Mouse (Mus musculus) hindbrain, embryonic 14.5 days (tissue): ENCODE measurements around the gene Rbfox1. TPM values are rescaled to one million over a fixed set of nuclear protein-coding genes. Genes with fewer than 3 reads are reported as not detected.

Source experiments
- ATAC-seq: fragments of 200-750 bp; cut with Nextera tagmentation; 2 replicates; pipeline ENCODE4 v1.8.0; 2017; ENCODE audit warnings: moderate number of reproducible peaks, mild to moderate bottlenecking, moderate TSS enrichment, moderate library complexity; ENCODE audit not compliant: low FRiP score
- DNase-seq: peaks from one replicate; pipeline ENCODE4 v3.0.0-alpha.2; 2015; ENCODE audit warnings: low spot score
- H3K27ac ChIP-seq: fragments of 300-500 bp; sonication (generic); 2 replicates; pipeline ENCODE4 v1.5.1; 2014; ENCODE audit warnings: mild to moderate bottlenecking, moderate library complexity
- H3K27me3 ChIP-seq: fragments of 300-500 bp; sonication (generic); 2 replicates; pipeline ENCODE4 v1.6.1; 2014; ENCODE audit warnings: mild to moderate bottlenecking, low read length, mixed read lengths; ENCODE audit not compliant: control insufficient read depth, insufficient read depth
- H3K36me3 ChIP-seq: fragments of 300-500 bp; sonication (generic); replicated peaks from 2 replicates; pipeline ENCODE4 v1.6.1; 2014; ENCODE audit not compliant: control insufficient read depth, insufficient read depth
- H3K4me1 ChIP-seq: fragments of 300-500 bp; sonication (generic); replicated peaks from 2 replicates; pipeline ENCODE4 v1.6.1; 2014; ENCODE audit warnings: antibody characterized with exemption, low read length, mixed read lengths; ENCODE audit not compliant: control insufficient read depth, insufficient read depth
- H3K4me2 ChIP-seq: fragments of 300-500 bp; sonication (generic); replicated peaks from 2 replicates; pipeline ENCODE4 v1.6.1; 2014; ENCODE audit warnings: mild to moderate bottlenecking, moderate library complexity
- H3K4me3 ChIP-seq: fragments of 300-500 bp; sonication (generic); replicated peaks from 2 replicates; pipeline ENCODE4 v1.5.1; 2014; ENCODE audit warnings: mild to moderate bottlenecking, low read length
- H3K9ac ChIP-seq: fragments of 300-500 bp; sonication (generic); 2 replicates; pipeline ENCODE4 v1.6.1; 2014
- H3K9me3 ChIP-seq: fragments of 300-500 bp; sonication (generic); 2 replicates; pipeline ENCODE4 v1.6.1; 2016; ENCODE audit warnings: low read length; ENCODE audit not compliant: control insufficient read depth
- WGBS: fragments of 180-500 bp; shearing (Covaris S2); extraction: QIAGEN DNeasy Blood & Tissue Kit; methylation state at CpG from one replicate; pipeline ENCODE4 v1.1.7; 2014; 5-methylcytosine and 5-hydroxymethylcytosine counted together
- polyA plus RNA-seq: library from polyadenylated mRNA; unstranded; fragments of >200 nt; fragmentation: Nextera tagmentation; extraction: Ambion mirVana; gene quantifications from 2 replicates; pipeline ENCODE4 v1.2.1, GENCODE M21; 2014

Rbfox1 gene
- polyA plus RNA-seq, 1 experiment from 2014 or later = 217 TPM

- ATAC-seq (no peak), DNase-seq (no peak)
- Histone ChIP-seq H3K4me3 (no peak overlapping the region), H3K9me3 (no peaks in the 10 kb centered on the region), H3K4me1 (no peaks in the 10 kb centered on the region), H3K27me3 (no peaks in the 10 kb centered on the region), H3K4me2 (no peak overlapping the region), H3K27ac (no peak overlapping the region), H3K9ac (no peak overlapping the region), H3K36me3 (no peaks in the 10 kb centered on the region)
- WGBS = 75% methylated on average over 7 of the region's 7 CpGs
Observed at GRCm38 (mm10) chr16:7094181-7094749, 1209.1 kb downstream of the Rbfox1 start.

GRCm38 (mm10) chr16:7097071-7097470 is 1211.9 kb downstream of the Rbfox1 start:
- H3K4me2 ChIP-seq = no peak overlapping the region
- no peak overlapping the region for H3K4me3 ChIP-seq
- 67% methylated on average over 2 of the region's 2 CpGs for WGBS
- no peaks in the 10 kb centered on the region for H3K9me3 ChIP-seq
- ATAC-seq = no peak
- H3K27ac ChIP-seq = no peak overlapping the region
- H3K36me3 ChIP-seq = no peaks in the 10 kb centered on the region
- no peak overlapping the region for H3K9ac ChIP-seq
- no peaks in the 10 kb centered on the region for H3K4me1 ChIP-seq
- DNase-seq = no peak
- H3K27me3 ChIP-seq = no peaks in the 10 kb centered on the region

- 92% methylated on average over 8 of the region's 8 CpGs for WGBS
- Histone ChIP-seq H3K27ac (no peak overlapping the region), H3K36me3 (no peaks in the 10 kb centered on the region), H3K4me3 (no peak overlapping the region), H3K9ac (no peak overlapping the region), H3K27me3 (no peaks in the 10 kb centered on the region), H3K4me1 (no peaks in the 10 kb centered on the region), H3K9me3 (no peaks in the 10 kb centered on the region), H3K4me2 (no peak overlapping the region)
- DNase-seq (no peak), ATAC-seq (no peak)
Observed at GRCm38 (mm10) chr16:7097951-7098710, 1213.0 kb downstream of the Rbfox1 start.

GRCm38 (mm10) chr16:7099506-7100300 is 1214.5 kb downstream of the Rbfox1 start:
- 80% methylated on average over 11 of the region's 11 CpGs for WGBS

DNA sequence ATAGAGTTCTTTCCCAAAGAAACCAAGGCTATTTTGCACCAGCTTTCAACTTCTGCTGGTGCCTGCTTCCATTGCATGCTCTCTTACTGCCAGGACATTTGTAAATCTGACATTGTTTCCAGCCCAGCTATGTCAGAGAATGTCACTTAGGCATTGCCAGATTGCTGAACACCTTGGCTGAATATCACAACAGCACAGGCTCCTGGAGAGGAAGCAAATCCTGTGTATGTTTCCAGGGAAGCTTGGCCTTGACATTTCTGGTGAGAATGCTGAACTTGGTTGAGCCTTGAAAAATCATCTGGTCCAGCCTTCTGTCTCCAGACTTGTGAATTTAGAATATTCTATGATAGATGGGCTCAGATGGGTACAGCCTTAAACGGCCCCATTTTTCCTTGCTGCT is 1217.3 kb downstream of the Rbfox1 start:
- no peak for DNase-seq
- Histone ChIP-seq H3K27ac (no peak overlapping the region), H3K36me3 (no peaks in the 10 kb centered on the region), H3K4me3 (no peak overlapping the region), H3K4me1 (0 out of 2 replicates have a peak, but pooled peaks cover 7% of the 10 kb centered on the region), H3K9ac (no peak overlapping the region), H3K27me3 (no peaks in the 10 kb centered on the region), H3K9me3 (no peaks in the 10 kb centered on the region), H3K4me2 (no peak overlapping the region)
- ATAC-seq = no peak
- WGBS = 94% methylated on average over 1 of the region's 1 CpGs

More at GRCm38 (mm10) chr16:7099506-7100300, 1214.5 kb downstream of the Rbfox1 start:
- Histone ChIP-seq H3K4me3 (no peak overlapping the region), H3K9ac (no peak overlapping the region), H3K9me3 (no peaks in the 10 kb centered on the region), H3K4me2 (no peak overlapping the region), H3K36me3 (no peaks in the 10 kb centered on the region), H3K27me3 (no peaks in the 10 kb centered on the region), H3K27ac (no peak overlapping the region), H3K4me1 (no peaks in the 10 kb centered on the region)
- ATAC-seq (no peak), DNase-seq (no peak)

DNA sequence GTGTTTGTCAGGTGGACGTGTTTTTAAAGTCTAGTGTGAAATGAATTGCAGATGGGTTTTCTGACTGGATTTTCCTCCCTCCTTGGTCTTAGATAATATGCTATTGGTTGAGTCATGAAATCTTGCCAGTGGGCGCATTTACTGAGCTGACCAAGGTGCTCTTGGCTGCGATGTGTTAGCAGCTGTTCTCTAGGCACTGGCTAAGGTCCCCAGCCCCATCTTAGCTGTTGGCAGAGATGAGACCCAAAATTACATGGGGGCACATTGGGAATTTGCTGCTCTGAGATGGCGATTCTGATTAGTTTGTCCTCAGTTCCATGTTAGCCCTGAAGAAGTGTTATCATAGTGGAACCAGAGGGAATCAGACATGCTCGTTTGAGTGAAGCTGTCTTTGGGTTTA is 1218.1 kb downstream of the Rbfox1 start:
- Histone ChIP-seq H3K4me2 (no peak overlapping the region), H3K4me1 (0 out of 2 replicates have a peak, but pooled peaks cover 9% of the 10 kb centered on the region), H3K27ac (no peak overlapping the region), H3K36me3 (no peaks in the 10 kb centered on the region), H3K27me3 (no peaks in the 10 kb centered on the region), H3K9ac (no peak overlapping the region), H3K9me3 (no peaks in the 10 kb centered on the region), H3K4me3 (no peak overlapping the region)
- DNase-seq (no peak), ATAC-seq (no peak)
- WGBS = 75% methylated on average over 5 of the region's 5 CpGs

DNA sequence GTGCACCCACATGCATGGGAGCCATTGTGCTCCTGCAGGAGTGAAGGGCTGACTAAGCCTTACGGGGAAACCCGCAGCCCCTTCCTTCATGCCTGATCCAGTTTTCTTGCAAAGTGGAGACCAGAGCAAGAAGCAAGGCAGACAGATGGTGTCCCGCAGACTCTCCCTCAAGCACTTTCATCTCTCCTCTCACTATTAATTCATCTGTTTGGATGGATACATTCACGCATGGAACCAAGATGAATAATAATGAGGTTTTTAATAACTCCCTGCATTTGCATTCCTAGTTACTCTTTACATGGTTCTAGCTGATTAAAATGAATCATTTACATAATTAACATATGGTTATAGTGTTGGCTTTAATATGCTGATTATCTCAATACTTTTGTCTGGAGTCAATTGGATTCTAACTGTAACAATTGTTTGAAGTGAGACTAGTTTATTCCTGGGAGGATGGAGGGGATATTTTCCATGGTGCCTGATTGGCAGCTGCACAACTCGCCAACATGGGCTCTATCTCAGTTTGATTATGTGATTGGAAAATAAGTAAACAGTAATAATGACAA is 1221.4 kb downstream of the Rbfox1 start:
- no peaks in the 10 kb centered on the region for H3K36me3 ChIP-seq
- H3K9ac ChIP-seq = no peak overlapping the region
- H3K4me2 ChIP-seq = no peak overlapping the region
- 0 out of 2 replicates have a peak, but pooled peaks cover 9% of the 10 kb centered on the region for H3K4me1 ChIP-seq
- peak overlapping the region; percentile 18; the same call in 1 of the 2 replicates for H3K27ac ChIP-seq
- no peaks in the 10 kb centered on the region for H3K9me3 ChIP-seq
- no peak overlapping the region for H3K4me3 ChIP-seq
- DNase-seq (no peak), ATAC-seq (peak; percentile 40; the same call in 1 of the 2 replicates)
- H3K27me3 ChIP-seq = no peaks in the 10 kb centered on the region
- WGBS = 49% methylated on average over 5 of the region's 5 CpGs

- Histone ChIP-seq H3K4me3 (no peak overlapping the region), H3K27ac (no peak overlapping the region), H3K4me2 (no peak overlapping the region), H3K27me3 (no peaks in the 10 kb centered on the region), H3K36me3 (no peaks in the 10 kb centered on the region), H3K9ac (no peak overlapping the region), H3K4me1 (peaks cover 3% of the 10 kb centered on the region; the same call in 1 of the 2 replicates), H3K9me3 (no peaks in the 10 kb centered on the region)
- WGBS = 77% methylated on average over 3 of the region's 3 CpGs
- no peak for ATAC-seq
- DNase-seq = no peak
Observed at GRCm38 (mm10) chr16:7115945-7116344, 1230.8 kb downstream of the Rbfox1 start.

DNA sequence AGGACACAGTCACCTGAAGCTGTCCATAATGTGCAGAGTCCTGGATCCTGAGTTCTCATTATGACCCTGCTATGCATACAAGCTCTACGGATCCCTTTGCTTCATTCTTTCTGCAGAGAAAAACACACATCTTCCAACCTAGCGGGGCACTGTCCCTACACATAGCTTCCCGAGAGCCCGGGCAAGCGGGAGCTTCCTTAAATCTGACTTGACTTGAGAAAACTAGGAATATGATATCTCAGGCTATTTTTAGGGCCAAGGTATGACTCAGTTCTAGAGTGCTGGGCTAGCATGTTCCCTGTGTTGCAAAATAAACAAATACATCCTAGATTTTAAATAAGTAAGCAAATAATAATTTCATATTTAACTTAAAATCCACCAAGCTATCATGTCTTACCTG is 1244.4 kb downstream of the Rbfox1 start:
- Histone ChIP-seq H3K9ac (no peak overlapping the region), H3K27me3 (no peaks in the 10 kb centered on the region), H3K4me2 (no peak overlapping the region), H3K9me3 (no peaks in the 10 kb centered on the region), H3K4me1 (0 out of 2 replicates have a peak, but pooled peaks cover 5% of the 10 kb centered on the region), H3K4me3 (no peak overlapping the region), H3K27ac (no peak overlapping the region), H3K36me3 (no peaks in the 10 kb centered on the region)
- DNase-seq = no peak
- WGBS = 90% methylated on average over 5 of the region's 5 CpGs
- ATAC-seq = no peak
